23 mouse cellular contexts compared by ENCODE assay signal in genomic region chr14:77409271-77409940, GRCm38 (mm10).
DNase-seq lines count a peak whose midpoint lies in the region; ATAC-seq lines count a peak whose summit lies in the region.
"Had no signal": no experiment of that assay in that cellular context is flagged by ENCODE, and none has a peak within 500 bp of the region (broad histone marks: within the 10 kb centered on the region; RNA-seq: fewer than 3 reads in every experiment).

No protein-coding gene starts in this region.

- intact Hi-C loops in gastrocnemius, postnatal 14 days (cut with DNase I; ENCODE audit: low total_unique reads), result no loop called here

- peak overlapping the region; percentile 24 for H3K4me3 ChIP-seq in megakaryocyte, embryonic 14.5 days (replicated peaks)
- H3K4me3 ChIP-seq: embryonic facial prominence, embryonic 15.5 days; heart, embryonic 13.5 days; hindbrain, embryonic 12.5 days; liver, embryonic 13.5 days; neural tube, embryonic 12.5 days had no signal

- H3K36me3 ChIP-seq in megakaryocyte, embryonic 14.5 days (replicated peaks; ENCODE audit: low read length), result no peaks in the 10 kb centered on the region
- H3K36me3 ChIP-seq: embryonic facial prominence, embryonic 15.5 days; heart, embryonic 13.5 days; hindbrain, embryonic 12.5 days; liver, embryonic 13.5 days; neural tube, embryonic 12.5 days had no signal

- H3K4me1 ChIP-seq in megakaryocyte, embryonic 14.5 days, result peaks cover 12% of the 10 kb centered on the region
- H3K4me1 ChIP-seq: embryonic facial prominence, embryonic 15.5 days; heart, embryonic 13.5 days; hindbrain, embryonic 12.5 days; liver, embryonic 13.5 days; neural tube, embryonic 12.5 days had no signal

- peaks cover 12% of the 10 kb centered on the region for H3K27me3 ChIP-seq in megakaryocyte, embryonic 14.5 days (replicated peaks)
- H3K27me3 ChIP-seq: embryonic facial prominence, embryonic 15.5 days; heart, embryonic 13.5 days; hindbrain, embryonic 12.5 days; liver, embryonic 13.5 days; neural tube, embryonic 12.5 days had no signal

- peak; percentile 40 to 50 for DNase-seq in layer of hippocampus, postnatal 36 days
- DNase-seq in cerebellum, postnatal 36 days, result no peak
- no peak for DNase-seq in gastrocnemius, postnatal 14 days
- no peak for DNase-seq in adrenal gland, adult 18-20 months (ENCODE audit: low spot score in 2 of 2)
- DNase-seq: adrenal gland, adult 8-10 months; cerebellum, adult 2 months; gastrocnemius, postnatal 10 days; heart, adult 18-20 months; heart, postnatal 14 days; kidney, adult 11 months; liver, embryonic 13.5 days; lung, adult 2 months; lung, postnatal 14 days; midbrain, embryonic 14.5 days; right cerebral cortex, postnatal 25 days had no signal

- H3K9me3 ChIP-seq in megakaryocyte, embryonic 14.5 days, result no peaks in the 10 kb centered on the region
- H3K9me3 ChIP-seq: embryonic facial prominence, embryonic 15.5 days; heart, embryonic 13.5 days; hindbrain, embryonic 12.5 days; liver, embryonic 13.5 days; neural tube, embryonic 12.5 days had no signal

- ATAC-seq in megakaryocyte, adult 5-6 weeks (ENCODE audit: poor library complexity, severe bottlenecking), result no peak
- ATAC-seq in hematopoietic stem cell, adult 5-6 weeks (replicated peaks in 1 of 2; ENCODE audit: insufficient read depth in 1 of 2, low FRiP score in 2 of 2, low TSS enrichment in 1 of 2, low read depth in 1 of 2, poor library complexity in 2 of 2, severe bottlenecking in 2 of 2), result peak; percentile 63 to 69; a peak in 2 of 4 replicates
- ATAC-seq: forebrain, embryonic 14.5 days had no signal

Comparison
In these comparisons a context has a peak if more than half of its experiments do, and no peak if none do; other contexts are left out.
1. DNase-seq: peak in layer of hippocampus, postnatal 36 days (2 of 2); none in cerebellum, postnatal 36 days (0 of 2), gastrocnemius, postnatal 14 days (single experiment) and adrenal gland, adult 18-20 months (0 of 2).